ENCODE assay signal across 11 mouse cellular contexts in the genomic region with DNA sequence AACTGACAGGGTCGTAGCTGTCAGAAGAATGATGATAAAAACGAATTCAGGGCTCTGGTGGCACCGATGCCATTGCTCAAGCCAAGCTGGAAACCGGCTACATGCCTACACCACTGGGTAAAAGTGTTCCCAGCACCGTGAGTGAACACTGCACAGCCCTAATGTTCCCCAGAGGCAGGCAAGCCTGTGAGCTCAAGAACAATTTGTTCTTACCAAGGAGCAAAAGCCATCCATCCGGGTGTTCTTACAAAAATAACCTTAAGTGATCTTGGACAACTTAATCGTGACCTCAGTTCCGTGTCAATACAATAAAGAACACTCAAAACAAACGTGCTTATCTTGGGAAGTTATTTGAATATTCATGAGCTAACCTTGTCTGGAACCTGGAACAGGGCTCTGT. TPM values are rescaled to one million over a fixed set of nuclear protein-coding genes. Genes with fewer than 3 reads are reported as not detected.
DNase-seq lines count a peak whose midpoint lies in the region; ATAC-seq and TF ChIP-seq lines count a peak whose summit lies in the region.
"Had no signal": no experiment of that assay in that cellular context is flagged by ENCODE, and none has a peak within 500 bp of the region (broad histone marks: within the 10 kb centered on the region; RNA-seq: fewer than 3 reads in every experiment).

No protein-coding gene starts in this region.

- H3K36me3 ChIP-seq in forebrain, embryonic 12.5 days (replicated peaks): no peaks in the 10 kb centered on the region
- H3K36me3 ChIP-seq in forebrain, embryonic 15.5 days: no peaks in the 10 kb centered on the region
- no peaks in the 10 kb centered on the region for H3K36me3 ChIP-seq in heart, postnatal 0 days (replicated peaks; ENCODE audit: control insufficient read depth, insufficient read depth, low read length)
- H3K36me3 ChIP-seq in small intestine, adult 2 months (ENCODE audit: control insufficient read depth, insufficient read depth, low read length): no peaks in the 10 kb centered on the region
- H3K36me3 ChIP-seq: hindbrain, embryonic 15.5 days had no signal

- no peak overlapping the region for H3K27ac ChIP-seq in forebrain, embryonic 12.5 days
- no peak overlapping the region for H3K27ac ChIP-seq in forebrain, embryonic 15.5 days (replicated peaks)
- H3K27ac ChIP-seq in heart, postnatal 0 days (ENCODE audit: low read depth): peak overlapping the region; percentile 81
- 0 out of 2 replicates have a peak overlapping the region, but pooled peaks have one; percentile 11 for H3K27ac ChIP-seq in small intestine, adult 2 months (ENCODE audit: insufficient read depth, low read depth, low read length)
- H3K27ac ChIP-seq: hindbrain, embryonic 15.5 days; liver, embryonic 14.5 days had no signal

- no peak for TF ChIP-seq CTCF in lung, adult 2 months (IDR thresholded peaks at IDR 0.05; ENCODE audit: insufficient read depth, low read length)
- TF ChIP-seq CTCF in heart, postnatal 0 days (IDR thresholded peaks at IDR 0.05; ENCODE audit: low read depth): no peak
- TF ChIP-seq CTCF in small intestine, adult 2 months (IDR thresholded peaks at IDR 0.05; ENCODE audit: extremely low read depth, insufficient read length, insufficient replicate concordance, low read depth, low read length): no peak

- no peak for ATAC-seq in forebrain, embryonic 12.5 days (ENCODE audit: low FRiP score)
- ATAC-seq in forebrain, embryonic 15.5 days (replicated peaks): no peak
- ATAC-seq in heart, postnatal 0 days (ENCODE audit: insufficient read depth, low read depth): no peak
- no peak for ATAC-seq in erythroblast, adult 5-6 weeks (replicated peaks; ENCODE audit: low FRiP score, poor library complexity, severe bottlenecking)

- H3K9ac ChIP-seq in forebrain, embryonic 12.5 days: no peak overlapping the region
- H3K9ac ChIP-seq in forebrain, embryonic 15.5 days (replicated peaks): no peak overlapping the region
- no peak overlapping the region for H3K9ac ChIP-seq in heart, postnatal 0 days (replicated peaks; ENCODE audit: low read depth, low read length)
- H3K9ac ChIP-seq: hindbrain, embryonic 15.5 days; liver, embryonic 14.5 days had no signal

- H3K9me3 ChIP-seq in forebrain, embryonic 12.5 days: no peaks in the 10 kb centered on the region
- no peaks in the 10 kb centered on the region for H3K9me3 ChIP-seq in forebrain, embryonic 15.5 days
- no peaks in the 10 kb centered on the region for H3K9me3 ChIP-seq in heart, postnatal 0 days (replicated peaks; ENCODE audit: control insufficient read depth, low read length)
- H3K9me3 ChIP-seq: hindbrain, embryonic 15.5 days had no signal

- no peak for TF ChIP-seq EP300 in heart, postnatal 0 days (IDR thresholded peaks at IDR 0.05; ENCODE audit: low read depth)

- H3K27me3 ChIP-seq in forebrain, embryonic 12.5 days: peaks cover 10% of the 10 kb centered on the region
- peaks cover 15% of the 10 kb centered on the region; the same call in 1 of the 2 replicates for H3K27me3 ChIP-seq in forebrain, embryonic 15.5 days
- H3K27me3 ChIP-seq in heart, postnatal 0 days (ENCODE audit: control insufficient read depth, insufficient read depth, low read length): 0 out of 2 replicates have a peak, but pooled peaks cover 3% of the 10 kb centered on the region
- H3K27me3 ChIP-seq in small intestine, adult 2 months (ENCODE audit: control insufficient read depth, insufficient read depth, low read length): no peaks in the 10 kb centered on the region

- H3K4me2 ChIP-seq in forebrain, embryonic 12.5 days: peak overlapping the region; percentile 97
- no peak overlapping the region for H3K4me2 ChIP-seq in forebrain, embryonic 15.5 days (replicated peaks)
- H3K4me2 ChIP-seq in heart, postnatal 0 days (ENCODE audit: low read depth, low read length): peak overlapping the region; percentile 96
- H3K4me2 ChIP-seq: hindbrain, embryonic 15.5 days had no signal

- DNase-seq in lung, adult 18-20 months: peak; percentile 35 to 58
- no peak for DNase-seq in lung, adult 2 months
- DNase-seq in heart, postnatal 0 days (ENCODE audit: low spot score): no peak
- no peak for DNase-seq in thymus, postnatal 10 days (ENCODE audit: low spot score in 2 of 2)
- DNase-seq: thymus, adult 18-20 months had no signal

- peaks cover 31% of the 10 kb centered on the region for H3K4me1 ChIP-seq in forebrain, embryonic 12.5 days
- peaks cover 26% of the 10 kb centered on the region for H3K4me1 ChIP-seq in forebrain, embryonic 15.5 days
- H3K4me1 ChIP-seq in lung, adult 2 months (ENCODE audit: control insufficient read depth, insufficient read depth, low read length): peaks cover 2% of the 10 kb centered on the region; the same call in 1 of the 2 replicates
- H3K4me1 ChIP-seq in heart, postnatal 0 days (ENCODE audit: control insufficient read depth, insufficient read depth): peaks cover 16% of the 10 kb centered on the region; the same call in 1 of the 2 replicates
- peaks cover 34% of the 10 kb centered on the region for H3K4me1 ChIP-seq in small intestine, adult 2 months (ENCODE audit: control insufficient read depth, insufficient read depth, insufficient read length, low read length)

- H3K4me3 ChIP-seq in forebrain, embryonic 12.5 days (replicated peaks): no peak overlapping the region
- H3K4me3 ChIP-seq in forebrain, embryonic 15.5 days: no peak overlapping the region
- no peak overlapping the region for H3K4me3 ChIP-seq in lung, adult 2 months (replicated peaks; ENCODE audit: extremely low read depth, low read depth, low read length)
- H3K4me3 ChIP-seq in heart, postnatal 0 days (ENCODE audit: low read depth, low read length): no peak overlapping the region
- peak overlapping the region; percentile 2; the same call in 1 of the 2 replicates for H3K4me3 ChIP-seq in small intestine, adult 2 months (ENCODE audit: low read depth, low read length)
- H3K4me3 ChIP-seq: hindbrain, embryonic 15.5 days had no signal

- no peak for TF ChIP-seq POLR2A in lung, adult 2 months (IDR thresholded peaks at IDR 0.05; ENCODE audit: borderline replicate concordance, extremely low read depth, low read depth, low read length)
- TF ChIP-seq POLR2A in small intestine, adult 2 months (IDR thresholded peaks at IDR 0.05; ENCODE audit: low read depth, low read length): no peak

- 58% methylated on average over 9 of the region's 9 CpGs for WGBS in forebrain, embryonic 12.5 days
- 58% methylated on average over 9 of the region's 9 CpGs for whole genome bisulfite sequencing in forebrain, embryonic 15.5 days
- 42% methylated on average over 9 of the region's 9 CpGs for WGBS in lung, adult 2 months
- 29% methylated on average over 9 of the region's 9 CpGs for WGBS in heart, postnatal 0 days
- WGBS in small intestine, adult 2 months: 23% methylated on average over 9 of the region's 9 CpGs

RNA-seq across cellular contexts. Expression of gene Hk2, which starts 3.2 kb away (rescaled TPM):
- 16.4 and 21.5 TPM in 2 replicates for polyA plus RNA-seq in forebrain, embryonic 12.5 days (2016; fragmentation: Nextera tagmentation; extraction: Ambion mirVana)
- polyA plus RNA-seq in forebrain, embryonic 15.5 days (2015; fragmentation: Nextera tagmentation; extraction: Ambion mirVana): 5.3 and 7.4 TPM in 2 replicates
- 7.5 and 15.1 TPM in 2 replicates for polyA plus RNA-seq in lung, adult 2 months (2012; rRNA removed)
- total RNA-seq in heart, postnatal 0 days (2014; rRNA removed; ENCODE audit: low replicate concordance): 39.7 and 50.9 TPM in 2 replicates
- polyA plus RNA-seq in heart, postnatal 0 days (2015; fragmentation: Nextera tagmentation; extraction: Ambion mirVana): 29.2 and 29.7 TPM in 2 replicates
- 2.2 and 6.1 TPM in 2 replicates for polyA plus RNA-seq in small intestine, adult 2 months (2012; rRNA removed)
- total RNA-seq in erythroblast, adult 5-6 weeks (2015; ENCODE audit: low replicate concordance): 11.1 and 11.9 TPM in 2 replicates
- 5.4 and 10.2 TPM in 2 replicates for total RNA-seq in erythroblast, adult 5-6 weeks (2017; ENCODE audit: low replicate concordance)

Comparison
In these comparisons a context has a peak if more than half of its experiments do, and no peak if none do; other contexts are left out.
1. DNase-seq: peak in lung, adult 18-20 months (2 of 2); none in lung, adult 2 months (single experiment), heart, postnatal 0 days (single experiment) and thymus, postnatal 10 days (0 of 2).
2. H3K27ac ChIP-seq: peak in heart, postnatal 0 days (single experiment) and small intestine, adult 2 months (single experiment); none in forebrain, embryonic 12.5 days (single experiment) and forebrain, embryonic 15.5 days (single experiment).